Mouse (Mus musculus): ENCODE results near the gene Ccdc83. TPM values are rescaled to one million over a fixed set of nuclear protein-coding genes. Genes with fewer than 3 reads are reported as not detected.
"Not testable (repeated sequence)": the region's sequence is repeated elsewhere in the genome, so short reads cannot be mapped to it uniquely, and the experiment has no call there.

Ccdc83 gene
- polyA plus RNA-seq, 1 experiment from 2014 or later = not detected

DNA sequence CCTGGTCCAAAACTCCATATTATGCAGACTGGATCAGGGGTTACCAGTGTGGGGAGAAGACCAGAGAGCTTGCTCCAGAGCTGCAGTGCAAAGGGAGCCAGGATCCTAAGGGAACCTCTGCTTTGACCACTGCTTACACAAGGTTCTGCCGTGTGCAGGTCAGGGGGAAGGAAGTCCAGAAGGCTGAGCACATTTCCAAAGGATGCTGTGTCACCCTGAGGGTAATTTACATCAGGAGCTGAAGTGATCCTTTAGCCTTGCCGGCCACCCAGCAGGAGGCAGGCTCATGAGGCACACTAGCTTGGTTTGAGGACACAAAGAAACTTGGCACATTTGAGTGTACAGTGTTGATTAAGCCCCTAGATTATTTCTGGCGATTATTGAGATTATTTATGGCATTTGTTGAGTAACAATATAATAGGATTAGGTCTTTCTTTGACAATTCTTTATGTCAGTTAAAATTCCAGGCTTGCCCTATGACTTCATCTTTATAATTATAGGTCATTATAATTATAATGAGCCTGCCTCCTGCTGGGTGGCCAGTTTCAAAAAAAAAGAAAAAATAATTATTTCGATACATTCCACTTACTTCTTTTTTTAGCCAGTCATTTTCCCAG is 29.2 kb downstream of the Ccdc83 start:
- Histone ChIP-seq H3K4me2 (ENCODE audit: low read length) (no peak overlapping the region), H3K9me3 (replicated peaks; ENCODE audit: low read length) (no peaks in the 10 kb centered on the region), H3K9ac (ENCODE audit: low read depth, low read length) (no peak overlapping the region), H3K4me1 (replicated peaks; ENCODE audit: insufficient read depth, low read length) (no peaks in the 10 kb centered on the region), H3K27ac (no peak overlapping the region), H3K36me3 (ENCODE audit: insufficient read depth, low read length) (no peaks in the 10 kb centered on the region), H3K4me3 (replicated peaks; ENCODE audit: low read depth, low read length) (no peak overlapping the region), H3K27me3 (ENCODE audit: insufficient read depth, low read length) (no peaks in the 10 kb centered on the region)
- TF ChIP-seq CTCF (IDR thresholded peaks at IDR 0.05; ENCODE audit: low read depth) = no peak
- no peak for ATAC-seq (replicated peaks; ENCODE audit: low FRiP score, low read depth)
- WGBS = 41% methylated on average over 4 of the region's 4 CpGs
- no peak for DNase-seq (ENCODE audit: low spot score)

- no peaks in the 10 kb centered on the region for H3K36me3 ChIP-seq (ENCODE audit: insufficient read depth, low read length)
- DNase-seq (ENCODE audit: low spot score) (no peak), ATAC-seq (replicated peaks; ENCODE audit: low FRiP score, low read depth) (no peak)
- no peak overlapping the region for H3K9ac ChIP-seq (ENCODE audit: low read depth, low read length)
- H3K9me3 ChIP-seq (replicated peaks; ENCODE audit: low read length) = no peaks in the 10 kb centered on the region
- no peaks in the 10 kb centered on the region for H3K4me1 ChIP-seq (replicated peaks; ENCODE audit: insufficient read depth, low read length)
- no peak for TF ChIP-seq CTCF (IDR thresholded peaks at IDR 0.05; ENCODE audit: low read depth)
- 60% methylated on average over 4 of the region's 4 CpGs for WGBS
- no peak overlapping the region for H3K4me3 ChIP-seq (replicated peaks; ENCODE audit: low read depth, low read length)
- no peaks in the 10 kb centered on the region for H3K27me3 ChIP-seq (ENCODE audit: insufficient read depth, low read length)
- H3K27ac ChIP-seq = no peak overlapping the region
- no peak overlapping the region for H3K4me2 ChIP-seq (ENCODE audit: low read length)
These were observed 31.7 kb downstream of the Ccdc83 start for GRCm38 (mm10) chr7:90233921-90234320.

- Histone ChIP-seq H3K27me3 (ENCODE audit: insufficient read depth, low read length) (no peaks in the 10 kb centered on the region), H3K4me1 (replicated peaks; ENCODE audit: insufficient read depth, low read length) (no peaks in the 10 kb centered on the region), H3K4me2 (ENCODE audit: low read length) (0 out of 2 replicates have a peak overlapping the region, but pooled peaks have one; percentile 10), H3K27ac (no peak overlapping the region), H3K36me3 (ENCODE audit: insufficient read depth, low read length) (no peaks in the 10 kb centered on the region), H3K4me3 (replicated peaks; ENCODE audit: low read depth, low read length) (no peak overlapping the region), H3K9ac (ENCODE audit: low read depth, low read length) (no peak overlapping the region), H3K9me3 (replicated peaks; ENCODE audit: low read length) (no peaks in the 10 kb centered on the region)
- WGBS = 46% methylated on average over 9 of the region's 9 CpGs
- no peak for DNase-seq (ENCODE audit: low spot score)
- no peak for ATAC-seq (replicated peaks; ENCODE audit: low FRiP score, low read depth)
- TF ChIP-seq CTCF (IDR thresholded peaks at IDR 0.05; ENCODE audit: low read depth) = no peak
These were observed 34.1 kb downstream of the Ccdc83 start for GRCm38 (mm10) chr7:90231431-90231830.

DNA sequence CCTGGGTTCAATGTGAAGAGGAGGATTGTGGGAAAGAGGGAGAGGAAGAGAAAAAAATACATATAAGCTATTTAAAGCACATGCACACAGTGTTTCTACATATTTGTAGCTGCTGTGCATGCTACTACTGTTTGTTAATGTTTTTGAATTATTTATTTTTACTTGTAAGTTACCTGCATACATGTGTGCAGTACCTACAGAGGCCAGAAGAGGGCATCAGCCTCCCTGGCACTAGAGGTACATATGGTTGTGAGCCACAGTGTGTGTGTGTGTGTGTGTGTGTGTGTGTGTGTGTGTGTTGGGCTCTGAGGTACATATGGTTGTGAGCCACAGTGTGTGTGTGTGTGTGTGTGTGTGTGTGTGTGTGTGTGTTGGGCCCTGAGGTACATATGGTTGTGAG is 36.7 kb downstream of the Ccdc83 start:
- H3K9ac ChIP-seq (ENCODE audit: low read depth, low read length); H3K9me3 ChIP-seq (replicated peaks; ENCODE audit: low read length); H3K4me3 ChIP-seq (replicated peaks; ENCODE audit: low read depth, low read length); DNase-seq (ENCODE audit: low spot score); H3K4me1 ChIP-seq (replicated peaks; ENCODE audit: insufficient read depth, low read length); H3K27me3 ChIP-seq (ENCODE audit: insufficient read depth, low read length); H3K36me3 ChIP-seq (ENCODE audit: insufficient read depth, low read length); H3K4me2 ChIP-seq (ENCODE audit: low read length); H3K27ac ChIP-seq; ATAC-seq (replicated peaks; ENCODE audit: low FRiP score, low read depth): not testable (repeated sequence)
- peak; percentile 62 for TF ChIP-seq CTCF (IDR thresholded peaks at IDR 0.05; ENCODE audit: low read depth)

- H3K4me2 ChIP-seq (ENCODE audit: low read length) = no peak overlapping the region
- H3K4me3 ChIP-seq (replicated peaks; ENCODE audit: low read depth, low read length) = no peak overlapping the region
- H3K9me3 ChIP-seq (replicated peaks; ENCODE audit: low read length) = no peaks in the 10 kb centered on the region
- no peaks in the 10 kb centered on the region for H3K4me1 ChIP-seq (replicated peaks; ENCODE audit: insufficient read depth, low read length)
- DNase-seq (ENCODE audit: low spot score) = no peak
- no peaks in the 10 kb centered on the region for H3K36me3 ChIP-seq (ENCODE audit: insufficient read depth, low read length)
- TF ChIP-seq CTCF (IDR thresholded peaks at IDR 0.05; ENCODE audit: low read depth) = no peak
- no peak overlapping the region for H3K27ac ChIP-seq
- WGBS = 79% methylated on average over 4 of the region's 4 CpGs
- no peak for ATAC-seq (replicated peaks; ENCODE audit: low FRiP score, low read depth)
- H3K9ac ChIP-seq (ENCODE audit: low read depth, low read length) = no peak overlapping the region
- no peaks in the 10 kb centered on the region for H3K27me3 ChIP-seq (ENCODE audit: insufficient read depth, low read length)
These were observed 37.5 kb downstream of the Ccdc83 start for GRCm38 (mm10) chr7:90228075-90228474.

DNA sequence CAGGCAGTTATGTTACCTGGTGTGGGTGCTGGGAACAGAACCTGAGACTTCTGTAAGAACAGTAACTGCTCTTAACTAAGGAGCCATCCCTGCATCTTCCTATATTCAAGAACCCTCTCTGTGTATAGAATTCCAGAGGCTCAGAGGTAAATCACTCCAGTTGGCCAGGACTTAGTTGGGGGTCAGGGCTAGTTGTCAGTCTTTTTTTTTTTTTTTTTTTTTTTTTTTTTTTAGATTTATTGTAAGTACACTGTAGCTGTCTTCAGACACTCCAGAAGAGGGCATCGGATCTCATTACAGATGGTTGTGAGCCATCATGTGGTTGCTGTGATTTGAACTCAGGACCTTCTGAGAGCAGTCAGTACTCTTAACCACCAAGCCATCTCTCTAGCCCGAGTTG is 44.1 kb downstream of the Ccdc83 start:
- no peak for TF ChIP-seq CTCF (IDR thresholded peaks at IDR 0.05; ENCODE audit: low read depth)
- H3K27me3 ChIP-seq (ENCODE audit: insufficient read depth, low read length) = no peaks in the 10 kb centered on the region
- H3K4me2 ChIP-seq (ENCODE audit: low read length) = no peak overlapping the region
- DNase-seq (ENCODE audit: low spot score) = no peak
- ATAC-seq (replicated peaks; ENCODE audit: low FRiP score, low read depth) = no peak
- no peaks in the 10 kb centered on the region for H3K4me1 ChIP-seq (replicated peaks; ENCODE audit: insufficient read depth, low read length)
- H3K4me3 ChIP-seq (replicated peaks; ENCODE audit: low read depth, low read length) = no peak overlapping the region
- H3K36me3 ChIP-seq (ENCODE audit: insufficient read depth, low read length) = no peaks in the 10 kb centered on the region
- WGBS = 81% methylated on average over 2 of the region's 2 CpGs
- no peaks in the 10 kb centered on the region for H3K9me3 ChIP-seq (replicated peaks; ENCODE audit: low read length)
- H3K27ac ChIP-seq = no peak overlapping the region
- H3K9ac ChIP-seq (ENCODE audit: low read depth, low read length) = no peak overlapping the region

DNA sequence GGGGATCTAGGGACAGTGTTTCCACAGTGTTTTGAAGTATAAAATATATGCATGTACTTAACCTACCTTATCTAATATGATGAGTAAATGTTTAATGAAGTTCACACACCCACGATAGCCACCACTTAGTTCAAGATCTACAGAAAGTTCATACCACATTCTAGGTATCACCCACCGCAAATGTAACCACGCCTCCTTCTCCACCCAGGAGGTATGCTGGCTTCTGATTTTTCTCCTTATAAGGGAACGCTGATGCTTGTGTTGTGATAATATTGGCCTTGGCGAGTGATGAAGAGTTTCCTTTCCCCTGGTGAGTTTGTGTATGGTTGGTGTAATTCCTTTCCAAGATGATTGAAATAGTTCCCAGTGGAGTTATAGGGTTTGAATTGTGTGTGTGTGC is 47.5 kb downstream of the Ccdc83 start:
- Histone ChIP-seq H3K27me3 (ENCODE audit: insufficient read depth, low read length) (no peaks in the 10 kb centered on the region), H3K27ac (no peak overlapping the region), H3K4me2 (ENCODE audit: low read length) (no peak overlapping the region), H3K9ac (ENCODE audit: low read depth, low read length) (no peak overlapping the region), H3K9me3 (replicated peaks; ENCODE audit: low read length) (no peaks in the 10 kb centered on the region), H3K4me1 (replicated peaks; ENCODE audit: insufficient read depth, low read length) (no peaks in the 10 kb centered on the region), H3K36me3 (ENCODE audit: insufficient read depth, low read length) (no peaks in the 10 kb centered on the region), H3K4me3 (replicated peaks; ENCODE audit: low read depth, low read length) (no peak overlapping the region)
- no peak for DNase-seq (ENCODE audit: low spot score)
- no peak for ATAC-seq (replicated peaks; ENCODE audit: low FRiP score, low read depth)
- 74% methylated on average over 5 of the region's 5 CpGs for WGBS
- TF ChIP-seq CTCF (IDR thresholded peaks at IDR 0.05; ENCODE audit: low read depth) = no peak
